Comparison of ENCODE assay signal across 13 mouse cellular contexts in the genomic region with DNA sequence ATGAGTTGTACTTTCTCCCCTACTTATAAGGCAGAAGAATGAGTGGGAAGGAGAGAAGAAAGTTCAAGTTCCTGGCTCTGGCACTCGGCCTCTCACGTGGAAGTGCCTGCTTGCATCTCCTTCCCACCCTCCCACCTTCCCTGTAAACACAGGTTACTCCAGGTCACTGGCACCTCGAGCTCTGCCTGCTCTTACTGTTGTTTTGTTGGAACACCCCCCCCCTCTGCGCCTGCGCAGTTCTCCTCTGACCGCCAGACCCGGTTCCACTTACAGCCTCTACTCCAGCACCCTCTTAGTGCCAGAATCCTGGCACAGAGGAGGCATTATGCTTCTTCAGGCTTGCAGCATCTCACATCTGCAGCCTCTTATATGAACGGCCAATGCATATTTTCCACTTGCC. TPM values are rescaled to one million over a fixed set of nuclear protein-coding genes. Genes with fewer than 3 reads are reported as not detected.
A peak's percentile ranks its signal among the peaks of the same experiment; 100 is the strongest.
DNase-seq lines count a peak whose midpoint lies in the region; ATAC-seq lines count a peak whose summit lies in the region.
"Had no signal": no experiment of that assay in that cellular context is flagged by ENCODE, and none has a peak within 500 bp of the region (broad histone marks: within the 10 kb centered on the region; RNA-seq: fewer than 3 reads in every experiment).

No protein-coding gene starts in this region.

- no peak overlapping the region for H3K4me2 ChIP-seq in heart, embryonic 13.5 days
- no peak overlapping the region for H3K4me2 ChIP-seq in heart, embryonic 12.5 days
- H3K4me2 ChIP-seq: embryonic facial prominence, embryonic 13.5 days; forebrain, embryonic 15.5 days had no signal

- no peaks in the 10 kb centered on the region for H3K27me3 ChIP-seq in heart, embryonic 13.5 days (replicated peaks)
- no peaks in the 10 kb centered on the region for H3K27me3 ChIP-seq in heart, embryonic 12.5 days (replicated peaks)
- no peaks in the 10 kb centered on the region for H3K27me3 ChIP-seq in embryonic facial prominence, embryonic 10.5 days (replicated peaks; ENCODE audit: low read depth, poor library complexity, severe bottlenecking)
- H3K27me3 ChIP-seq: embryonic facial prominence, embryonic 13.5 days; forebrain, embryonic 15.5 days had no signal

- H3K4me3 ChIP-seq in heart, embryonic 13.5 days = no peak overlapping the region
- no peak overlapping the region for H3K4me3 ChIP-seq in heart, embryonic 12.5 days
- no peak overlapping the region for H3K4me3 ChIP-seq in embryonic facial prominence, embryonic 10.5 days
- H3K4me3 ChIP-seq: embryonic facial prominence, embryonic 13.5 days; forebrain, embryonic 15.5 days had no signal

- DNase-seq in embryonic facial prominence, embryonic 10.5 days (ENCODE audit: low spot score) = peak; percentile 27
- DNase-seq in kidney, postnatal 4 days = peak; percentile 65 to 77
- peak; percentile 70 for DNase-seq in lung, postnatal 36 days
- no peak for DNase-seq in spleen, postnatal 14 days (ENCODE audit: low spot score in 2 of 2)
- no peak for DNase-seq in yolk sac, embryonic 10.5 days (ENCODE audit: low spot score)
- DNase-seq in frontal cortex, adult 2 months (ENCODE audit: extremely low spot score in 1 of 2, low spot score in 1 of 2) = no peak
- DNase-seq: cerebellum, adult 9-11 months had no signal

- ATAC-seq in heart, embryonic 13.5 days (ENCODE audit: extremely low read depth, insufficient number of reproducible peaks, low FRiP score, low TSS enrichment) = no peak
- ATAC-seq in heart, embryonic 12.5 days (ENCODE audit: insufficient number of reproducible peaks, low FRiP score) = no peak
- ATAC-seq: forebrain, embryonic 15.5 days; intestine, embryonic 16.5 days had no signal

- H3K9me3 ChIP-seq in heart, embryonic 13.5 days = no peaks in the 10 kb centered on the region
- no peaks in the 10 kb centered on the region for H3K9me3 ChIP-seq in heart, embryonic 12.5 days (replicated peaks)
- no peaks in the 10 kb centered on the region for H3K9me3 ChIP-seq in embryonic facial prominence, embryonic 10.5 days
- H3K9me3 ChIP-seq: embryonic facial prominence, embryonic 13.5 days; forebrain, embryonic 15.5 days had no signal

- H3K27ac ChIP-seq in heart, embryonic 13.5 days (replicated peaks) = no peak overlapping the region
- no peak overlapping the region for H3K27ac ChIP-seq in heart, embryonic 12.5 days (ENCODE audit: poor library complexity, severe bottlenecking)
- no peak overlapping the region for H3K27ac ChIP-seq in embryonic facial prominence, embryonic 10.5 days (replicated peaks)
- H3K27ac ChIP-seq: embryonic facial prominence, embryonic 13.5 days; forebrain, embryonic 15.5 days; macrophage had no signal

- no peaks in the 10 kb centered on the region for H3K36me3 ChIP-seq in heart, embryonic 13.5 days
- H3K36me3 ChIP-seq in heart, embryonic 12.5 days = no peaks in the 10 kb centered on the region
- no peaks in the 10 kb centered on the region for H3K36me3 ChIP-seq in embryonic facial prominence, embryonic 10.5 days (replicated peaks)
- H3K36me3 ChIP-seq: embryonic facial prominence, embryonic 13.5 days; forebrain, embryonic 15.5 days had no signal

- H3K9ac ChIP-seq in heart, embryonic 13.5 days = 0 out of 2 replicates have a peak overlapping the region, but pooled peaks have one; percentile 7
- H3K9ac ChIP-seq in heart, embryonic 12.5 days = no peak overlapping the region
- H3K9ac ChIP-seq: embryonic facial prominence, embryonic 13.5 days; forebrain, embryonic 15.5 days had no signal

- H3K4me1 ChIP-seq in heart, embryonic 13.5 days = no peaks in the 10 kb centered on the region
- H3K4me1 ChIP-seq in heart, embryonic 12.5 days (replicated peaks) = no peaks in the 10 kb centered on the region
- H3K4me1 ChIP-seq in embryonic facial prominence, embryonic 10.5 days = no peaks in the 10 kb centered on the region
- H3K4me1 ChIP-seq: embryonic facial prominence, embryonic 13.5 days; forebrain, embryonic 15.5 days had no signal

- 45% methylated on average over 8 of the region's 8 CpGs for WGBS in heart, embryonic 13.5 days
- WGBS in heart, embryonic 12.5 days = 50% methylated on average over 8 of the region's 8 CpGs
- 59% methylated on average over 8 of the region's 8 CpGs for WGBS in embryonic facial prominence, embryonic 10.5 days

RNA-seq across cellular contexts. Expression of gene Slc25a36, which starts 22.2 kb away (rescaled TPM):
- 55.9 and 58.1 TPM in 2 replicates for polyA plus RNA-seq in heart, embryonic 13.5 days (2015; fragmentation: Nextera tagmentation; extraction: Ambion mirVana)
- 91.8 and 98.3 TPM in 2 replicates for polyA plus RNA-seq in heart, embryonic 12.5 days (2016; fragmentation: Nextera tagmentation; extraction: Ambion mirVana)
- 70.9 and 71.8 TPM in 2 replicates for polyA plus RNA-seq in embryonic facial prominence, embryonic 10.5 days (2016; fragmentation: Nextera tagmentation; extraction: Ambion mirVana)
- polyA plus RNA-seq in frontal cortex, adult 2 months (2012; rRNA removed) = 65.9 and 71.5 TPM in 2 replicates

Comparison
In these comparisons a context has a peak if more than half of its experiments do, and no peak if none do; other contexts are left out.
1. DNase-seq: peak in embryonic facial prominence, embryonic 10.5 days (single experiment), kidney, postnatal 4 days (2 of 2) and lung, postnatal 36 days (single experiment); none in spleen, postnatal 14 days (0 of 2), yolk sac, embryonic 10.5 days (single experiment) and frontal cortex, adult 2 months (0 of 2).